Mouse (Mus musculus) Patski (cell line): Measurements from ENCODE around the gene Atf7ip. TPM values are rescaled to one million over a fixed set of nuclear protein-coding genes. Genes with fewer than 3 reads are reported as not detected.
"Not testable (repeated sequence)": the region's sequence is repeated elsewhere in the genome, so short reads cannot be mapped to it uniquely, and the experiment has no call there.

ENCODE experiments used
- ATAC-seq: fragments of 100-300 bp; one replicate; pipeline ENCODE4 v1.8.0; 2021
- CTCF ChIA-PET: fragments of 350-600 bp; sonication (Branson Sonifier 250); formaldehyde crosslinking; loops from one replicate; lab custom pipeline; 2022; ENCODE audit warnings: inconsistent platforms; lab: Charles Lee
- POLR2A ChIA-PET: fragments of 350-600 bp; sonication (Branson Sonifier 250); formaldehyde crosslinking; loops from one replicate; lab custom pipeline; 2022; ENCODE audit warnings: antibody characterized with exemption, inconsistent platforms; lab: Charles Lee
- DNase-seq: peaks from one replicate; pipeline ENCODE4 v3.0.0-alpha.2; 2011; ENCODE audit warnings: low read depth, low spot score
- H3K27me3 ChIP-seq: fragments of 371-371 bp; one replicate; pipeline ENCODE4 v1.5.1; 2021
- CTCF ChIP-seq: fragments of 100-300 bp; IDR thresholded peaks from one replicate; pipeline ENCODE4 v1.5.1; 2021
- in situ Hi-C: fragments of 300-500 bp; cut with MboI; formaldehyde crosslinking; loops from 3 replicates; pipeline ENCODE4 v1.11.1; 2018; ENCODE audit warnings: low pct_unique_long_range_greater_than_20kb, mixed read lengths
- polyA plus RNA-seq: library from polyadenylated mRNA; unstranded; gene quantifications from one replicate; pipeline ENCODE4 v1.2.3, GENCODE M21; 2021

The Atf7ip gene
- polyA plus RNA-seq: 19.9 TPM

- H3K27me3 ChIP-seq, in situ Hi-C loops, DNase-seq, POLR2A ChIA-PET, ATAC-seq, CTCF ChIA-PET: not testable (repeated sequence)
Measured at GRCm38 (mm10) chr6:136505867-136506266, at the start of gene Atf7ip. TSS of gene Atf7ip (plus strand) at chr6:136506167.

DNA sequence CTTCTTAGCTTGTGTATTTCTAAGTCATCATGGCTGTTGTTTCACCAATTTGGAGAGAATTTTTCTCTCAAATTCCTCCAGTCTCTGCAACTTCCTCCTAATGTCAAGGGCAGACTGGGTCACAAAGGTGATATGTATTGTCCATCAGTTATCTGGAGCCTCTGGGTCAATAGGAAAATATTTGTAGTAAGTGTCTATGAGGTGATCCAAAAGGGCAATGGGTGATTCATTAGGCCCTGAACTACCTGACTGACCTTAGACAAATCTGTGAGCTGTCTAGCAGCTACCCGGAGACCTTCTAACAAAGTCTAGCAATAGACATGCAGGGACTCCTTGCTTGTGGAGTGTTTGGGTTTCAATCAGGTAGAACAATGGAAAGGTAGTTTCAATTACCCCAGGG, 49.7 kb upstream of the Atf7ip start:
- ATAC-seq (no peak), DNase-seq (no peak)
- no peaks in the 10 kb centered on the region for H3K27me3 ChIP-seq
- in situ Hi-C loops: no loop called here
- ChIA-PET POLR2A (no interaction called here), CTCF (interaction anchor here (1.4 kb wide), 1 partner anchor 34 kb away, joined by 4 read pairs; no protein-coding TSS in a partner anchor)
- no peak for TF ChIP-seq CTCF

- no peak for TF ChIP-seq CTCF
- ChIA-PET CTCF (interaction anchor here (0.7 to 1.3 kb wide), 2 partner anchors 36 to 38 kb away, joined by 3 read pairs; no protein-coding TSS in a partner anchor), POLR2A (no interaction called here)
- no peak for ATAC-seq
- in situ Hi-C loops: no loop called here
- H3K27me3 ChIP-seq: no peaks in the 10 kb centered on the region
- DNase-seq: no peak
Measured at GRCm38 (mm10) chr6:136459156-136459555, 46.8 kb upstream of the Atf7ip start.

DNA sequence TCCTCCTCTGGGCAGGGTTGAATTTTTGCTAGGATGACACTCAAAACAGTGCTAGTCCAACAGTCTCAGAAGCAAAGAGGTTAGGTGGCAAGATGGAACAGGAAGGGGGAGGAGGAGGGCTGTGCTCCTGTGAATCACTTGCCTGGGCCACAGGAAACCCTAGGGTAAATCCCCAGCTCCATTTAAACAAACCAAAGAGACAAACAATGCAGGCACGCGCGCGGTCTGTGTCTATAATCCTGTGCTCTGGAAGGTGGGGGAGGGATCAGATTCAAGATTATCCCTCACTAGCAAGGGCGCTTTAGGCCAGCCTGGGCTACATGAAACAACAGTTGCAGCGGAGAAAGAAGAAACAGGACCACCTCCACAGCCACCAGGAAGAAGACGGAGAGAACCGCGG, 42.5 kb upstream of the Atf7ip start:
- H3K27me3 ChIP-seq: no peaks in the 10 kb centered on the region
- POLR2A ChIA-PET: no interaction called here
- no peak for DNase-seq
- TF ChIP-seq CTCF: no peak
- in situ Hi-C loops: no loop called here
- CTCF ChIA-PET: interaction anchor here (1.2 to 3.2 kb wide), 2 partner anchors 40 to 91 kb away, joined by 5 to 12 read pairs; no protein-coding TSS in a partner anchor
- ATAC-seq: no peak

- ATAC-seq (no peak), DNase-seq (no peak)
- in situ Hi-C loops: no loop called here
- POLR2A ChIA-PET: no interaction called here
- CTCF ChIA-PET: interaction anchor here (1.2 to 3.2 kb wide), 2 partner anchors 41 to 91 kb away, joined by 5 to 12 read pairs; no protein-coding TSS in a partner anchor
- TF ChIP-seq CTCF: no peak
- H3K27me3 ChIP-seq: no peaks in the 10 kb centered on the region
Measured at GRCm38 (mm10) chr6:136464121-136464621, 41.8 kb upstream of the Atf7ip start.

DNA sequence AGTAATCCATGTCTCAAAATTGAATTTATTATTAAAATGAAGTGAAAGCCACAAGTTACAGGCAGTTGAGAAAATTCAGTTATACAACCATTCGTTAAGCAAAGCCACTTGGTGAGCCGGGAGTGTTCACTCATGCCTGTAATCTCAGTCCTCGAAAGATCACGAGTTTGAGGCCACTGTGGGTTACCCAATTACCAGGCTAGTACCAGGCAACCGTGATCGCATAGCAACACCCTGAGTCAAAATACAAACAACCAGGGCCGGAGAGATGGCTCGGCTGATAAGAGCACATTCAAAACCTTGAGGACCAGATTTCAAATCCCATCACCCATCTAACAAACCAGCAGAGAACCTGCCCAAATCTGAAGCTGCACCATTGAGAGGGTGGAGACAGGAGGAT, 40.9 kb upstream of the Atf7ip start:
- ChIA-PET POLR2A (no interaction called here), CTCF (interaction anchor here (1.0 to 3.2 kb wide), 3 partner anchors 42 to 97 kb away, joined by 3 to 12 read pairs (median 3); no protein-coding TSS in a partner anchor)
- no peak for DNase-seq
- ATAC-seq: peak; percentile 58
- no peaks in the 10 kb centered on the region for H3K27me3 ChIP-seq
- no peak for TF ChIP-seq CTCF
- in situ Hi-C loops: loop anchor here (5.0 kb wide), 1 partner anchor 52 kb away; no protein-coding TSS in a partner anchor

DNA sequence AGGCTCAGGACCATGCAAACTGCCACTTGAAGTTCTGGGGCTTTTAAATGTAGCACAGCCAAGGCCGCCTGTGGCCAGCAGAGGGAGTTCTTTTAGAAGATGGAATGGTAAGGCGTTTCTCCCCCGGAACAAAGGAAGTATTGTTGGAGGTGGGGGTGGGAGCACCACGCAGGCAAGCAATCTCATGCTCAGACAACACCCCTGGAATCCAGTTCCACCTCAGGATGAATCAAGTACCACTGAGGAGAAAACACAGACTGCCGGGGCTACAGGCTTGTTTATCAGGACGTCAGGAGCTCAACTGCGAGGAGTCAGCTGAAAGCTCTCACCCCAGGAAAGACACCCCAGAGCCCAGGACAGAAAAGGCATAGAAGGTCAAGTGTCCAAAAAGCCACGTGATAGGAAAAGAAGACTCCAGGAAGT, 40.0 kb upstream of the Atf7ip start:
- CTCF ChIA-PET: interaction anchor here (0.7 to 3.2 kb wide), 5 partner anchors 43 to 96 kb away, joined by 3 to 12 read pairs (median 3); no protein-coding TSS in a partner anchor
- ATAC-seq: no peak

DNA sequence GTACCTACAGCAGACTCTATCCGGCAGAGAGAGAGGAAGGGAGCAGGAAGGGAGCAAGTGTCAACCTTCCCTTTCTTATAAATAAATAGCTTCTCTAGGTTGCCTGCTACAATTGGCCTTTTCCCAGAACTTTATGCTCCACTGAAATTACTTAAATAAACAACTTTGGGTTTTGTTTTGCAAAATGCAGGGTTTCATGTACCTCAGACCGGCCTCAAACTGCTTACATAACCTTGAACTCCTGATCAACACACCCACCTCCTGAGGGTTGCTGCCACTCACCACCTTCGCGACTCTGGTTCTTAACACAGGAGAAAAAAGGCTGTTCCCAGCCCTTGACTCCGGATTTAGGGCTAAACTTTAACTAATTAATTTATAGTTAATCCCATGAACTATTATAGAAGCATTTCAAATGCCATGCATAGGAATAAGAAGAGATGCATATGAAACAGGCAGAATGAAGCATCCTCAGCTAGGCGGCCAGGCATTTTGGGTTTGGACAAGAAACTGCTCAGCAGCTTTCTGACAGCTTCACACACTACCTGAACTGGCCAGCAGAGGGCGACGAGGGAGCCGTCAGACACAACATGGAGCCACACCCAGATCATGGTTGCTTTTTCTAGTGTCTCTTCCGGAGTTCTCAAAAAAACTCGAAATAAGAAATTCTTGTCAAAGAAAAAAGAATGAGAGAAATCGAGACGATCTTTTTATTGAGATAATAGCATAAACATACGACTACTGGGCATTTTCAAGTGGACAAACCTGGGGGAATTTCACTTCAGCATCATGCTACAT, 38.8 kb upstream of the Atf7ip start:
- CTCF ChIA-PET: interaction anchor here (2.5 kb wide), 1 partner anchor 52 kb away, joined by 12 read pairs; no protein-coding TSS in a partner anchor
- peak; percentile 61 for TF ChIP-seq CTCF
- no peak for ATAC-seq
- no peak for DNase-seq
- in situ Hi-C loops: loop anchor here (5.0 kb wide), 1 partner anchor 50 kb away; no protein-coding TSS in a partner anchor
- POLR2A ChIA-PET: no interaction called here
- no peaks in the 10 kb centered on the region for H3K27me3 ChIP-seq

More for the DNA sequence above, 40.0 kb upstream of the Atf7ip start:
- peak; percentile 45 for TF ChIP-seq CTCF
- POLR2A ChIA-PET: no interaction called here
- in situ Hi-C loops: loop anchor here (5.0 kb wide), 1 partner anchor 51 kb away; no protein-coding TSS in a partner anchor
- H3K27me3 ChIP-seq: no peaks in the 10 kb centered on the region
- DNase-seq: no peak

DNA sequence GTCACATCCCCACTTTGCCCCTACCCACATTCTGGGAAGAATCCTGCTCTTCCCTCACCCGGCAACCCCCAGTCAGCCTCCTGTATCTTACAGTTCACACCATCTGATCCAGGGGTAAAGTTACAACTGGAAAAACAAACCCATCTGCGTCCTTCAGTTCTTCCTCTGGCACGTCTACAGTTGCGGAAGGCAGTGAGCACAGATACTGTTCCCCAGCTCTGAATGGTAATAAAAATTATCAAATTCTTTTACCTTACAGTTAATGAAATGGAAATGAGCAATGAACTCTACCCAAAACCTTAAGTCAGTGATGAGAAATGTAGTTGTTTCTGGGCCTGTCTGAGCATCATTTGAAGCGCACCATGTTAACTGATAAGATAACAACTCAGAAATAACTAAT, 38.1 kb upstream of the Atf7ip start:
- H3K27me3 ChIP-seq: no peaks in the 10 kb centered on the region
- ChIA-PET CTCF (interaction anchor here (2.5 kb wide), 1 partner anchor 51 kb away, joined by 12 read pairs; no protein-coding TSS in a partner anchor), POLR2A (no interaction called here)
- TF ChIP-seq CTCF: no peak
- in situ Hi-C loops: loop anchor here (5.0 kb wide), 1 partner anchor 49 kb away; no protein-coding TSS in a partner anchor
- ATAC-seq (no peak), DNase-seq (no peak)

DNA sequence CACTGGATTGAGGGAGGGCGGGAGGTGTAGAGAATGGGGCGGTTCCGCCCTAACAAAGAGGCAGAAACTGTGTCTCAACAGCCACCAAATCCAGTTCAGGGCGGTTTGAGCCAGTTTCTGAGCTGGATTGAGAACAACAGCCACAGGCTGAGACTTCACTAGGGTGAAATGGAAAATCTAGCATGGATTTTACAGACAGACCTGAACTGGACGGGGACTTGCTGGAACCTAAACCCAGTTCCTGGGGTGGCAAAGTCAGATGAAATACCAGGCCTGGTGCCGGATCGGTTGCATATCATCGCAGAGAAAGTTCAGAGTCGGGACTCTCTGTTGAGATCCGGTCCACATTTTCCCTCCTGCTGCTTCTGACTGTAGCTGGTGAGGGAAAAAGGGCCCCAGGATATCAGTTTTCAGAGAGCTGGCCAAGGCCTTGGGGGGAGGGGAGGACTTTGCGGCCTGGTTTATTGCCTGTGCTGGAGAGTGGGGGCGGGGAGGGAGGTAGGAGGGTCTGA, 37.5 kb upstream of the Atf7ip start:
- no peak for TF ChIP-seq CTCF
- CTCF ChIA-PET: interaction anchor here (2.5 kb wide), 1 partner anchor 50 kb away, joined by 12 read pairs; no protein-coding TSS in a partner anchor
- in situ Hi-C loops: loop anchor here (5.0 kb wide), 1 partner anchor 49 kb away; no protein-coding TSS in a partner anchor
- DNase-seq (peak; percentile 72), ATAC-seq (peak; percentile 72)
- no peaks in the 10 kb centered on the region for H3K27me3 ChIP-seq
- POLR2A ChIA-PET: no interaction called here
